Mouse (Mus musculus) neural tube, embryonic 11.5 days (tissue): ENCODE measurements around the gene Cdc26. TPM values are rescaled to one million over a fixed set of nuclear protein-coding genes. Genes with fewer than 3 reads are reported as not detected.

Experiments used
- ATAC-seq: fragments of 200-750 bp; cut with Nextera tagmentation; 2 replicates; pipeline ENCODE4 v1.8.0; 2017; ENCODE audit warnings: moderate number of reproducible peaks, mild to moderate bottlenecking, moderate TSS enrichment, moderate library complexity; ENCODE audit not compliant: insufficient read depth, low FRiP score, low TSS enrichment
- DNase-seq: peaks from one replicate; pipeline ENCODE4 v3.0.0-alpha.2; 2015; ENCODE audit warnings: low spot score
- H3K27ac ChIP-seq: fragments of 300-500 bp; sonication (generic); 2 replicates; pipeline ENCODE4 v1.5.1; 2014; ENCODE audit warnings: low read depth, mild to moderate bottlenecking, low read length
- H3K27me3 ChIP-seq: fragments of 300-500 bp; sonication (generic); 2 replicates; pipeline ENCODE4 v1.6.1; 2014; ENCODE audit warnings: mild to moderate bottlenecking, low read length, mixed read lengths; ENCODE audit not compliant: control insufficient read depth, insufficient read depth
- H3K36me3 ChIP-seq: fragments of 300-500 bp; sonication (generic); 2 replicates; pipeline ENCODE4 v1.6.1; 2014; ENCODE audit warnings: mild to moderate bottlenecking, low read length, moderate library complexity, mixed read lengths; ENCODE audit not compliant: control insufficient read depth, insufficient read depth
- H3K4me1 ChIP-seq: fragments of 300-500 bp; sonication (generic); 2 replicates; pipeline ENCODE4 v1.6.1; 2014; ENCODE audit warnings: low read length, mixed read lengths; ENCODE audit not compliant: control insufficient read depth, insufficient read depth
- H3K4me2 ChIP-seq: fragments of 300-500 bp; sonication (generic); 2 replicates; pipeline ENCODE4 v1.6.1; 2014; ENCODE audit warnings: low read depth, mild to moderate bottlenecking, moderate library complexity
- H3K4me3 ChIP-seq: fragments of 300-500 bp; sonication (generic); 2 replicates; pipeline ENCODE4 v1.5.1; 2014; ENCODE audit warnings: low read depth, low read length
- H3K9ac ChIP-seq: fragments of 300-500 bp; sonication (generic); 2 replicates; pipeline ENCODE4 v1.6.1; 2014; ENCODE audit warnings: mild to moderate bottlenecking, low read length
- H3K9me3 ChIP-seq: fragments of 300-500 bp; sonication (generic); 2 replicates; pipeline ENCODE4 v1.6.1; 2016; ENCODE audit warnings: low read length; ENCODE audit not compliant: control insufficient read depth
- WGBS: fragments of 180-500 bp; shearing (Covaris S2); extraction: QIAGEN DNeasy Blood & Tissue Kit; methylation state at CpG from one replicate; pipeline ENCODE4 v1.1.7; 2014; 5-methylcytosine and 5-hydroxymethylcytosine counted together
- polyA plus RNA-seq: library from polyadenylated mRNA; unstranded; fragments of >200 nt; fragmentation: Nextera tagmentation; extraction: Ambion mirVana; gene quantifications from 2 replicates; pipeline ENCODE4 v1.2.1, GENCODE M21; 2014

Gene Cdc26
- 161 and 170 TPM in 2 replicates for polyA plus RNA-seq

DNA sequence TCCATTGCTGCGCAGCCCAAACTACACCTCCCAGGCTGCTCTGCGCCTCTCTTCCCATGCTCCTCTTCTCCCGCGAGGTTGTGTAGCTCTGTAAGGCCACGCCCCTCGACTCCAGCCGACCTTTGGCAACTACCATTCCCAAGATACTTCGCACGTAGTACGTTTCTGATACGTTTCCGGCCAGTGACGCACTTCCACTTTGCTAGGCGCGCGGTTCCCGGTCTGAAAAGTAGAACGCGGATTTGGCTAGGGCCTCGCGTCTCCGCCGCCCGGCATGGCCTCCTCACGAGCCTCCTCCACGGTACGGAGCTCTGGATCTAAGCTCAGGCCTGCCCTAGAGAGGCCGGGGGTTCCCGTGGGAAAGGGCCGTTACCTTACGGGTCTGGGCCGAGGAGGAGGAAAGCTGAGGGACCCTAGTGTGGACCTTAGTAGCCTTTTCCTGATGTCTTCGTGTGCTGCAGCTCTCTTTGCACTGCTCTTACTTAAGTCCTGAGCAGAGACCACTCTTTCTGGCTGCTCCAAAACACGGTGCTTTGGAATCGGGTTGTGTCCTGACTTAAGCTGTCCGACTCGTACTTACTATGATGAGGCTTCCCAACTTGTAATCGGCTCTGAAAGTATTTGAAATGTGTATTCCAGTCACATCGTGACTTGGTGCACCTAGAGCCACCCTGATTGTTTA, at the start of gene Cdc26, which contains the start of gene Prpf4:
Cdc26 (minus strand) TSS at position 42 of the 682 bp plus-strand sequence.
Prpf4 (plus strand) TSS at position 197 of the 682 bp plus-strand sequence.
- Histone ChIP-seq H3K4me1 (no peaks in the 10 kb centered on the region; the same call in none of the 2 replicates), H3K27ac (peak within 1 kb of the TSS; percentile 73), H3K36me3 (0 out of 2 replicates have a peak, but pooled peaks cover 3% of the 10 kb centered on the region), H3K4me3 (peak within 1 kb of the TSS; percentile 78), H3K9ac (peak within 1 kb of the TSS; percentile 83), H3K27me3 (no peaks in the 10 kb centered on the region), H3K4me2 (peak within 1 kb of the TSS; percentile 62), H3K9me3 (no peaks in the 10 kb centered on the region)
- DNase-seq (peak; percentile 97), ATAC-seq (peak; percentile 99)
- under 1% methylated on average over 39 of the region's 39 CpGs for WGBS

- Histone ChIP-seq H3K4me1 (no peaks in the 10 kb centered on the region), H3K9me3 (no peaks in the 10 kb centered on the region), H3K27ac (no peak overlapping the region), H3K4me3 (no peak overlapping the region), H3K4me2 (no peak overlapping the region), H3K36me3 (no peaks in the 10 kb centered on the region), H3K9ac (no peak overlapping the region), H3K27me3 (no peaks in the 10 kb centered on the region)
- WGBS: 69% methylated on average over 5 of the region's 5 CpGs
- peak; percentile 40 for DNase-seq
- ATAC-seq: no peak
Measured at GRCm38 (mm10) chr4:62454995-62455394, 46.6 kb upstream of the Cdc26 start.

GRCm38 (mm10) chr4:62440986-62441385, 32.5 kb upstream of the Cdc26 start:
- Histone ChIP-seq H3K36me3 (no peaks in the 10 kb centered on the region), H3K4me3 (no peak overlapping the region), H3K4me1 (no peaks in the 10 kb centered on the region), H3K4me2 (no peak overlapping the region), H3K9ac (no peak overlapping the region), H3K27me3 (no peaks in the 10 kb centered on the region), H3K9me3 (no peaks in the 10 kb centered on the region), H3K27ac (no peak overlapping the region)
- DNase-seq (no peak), ATAC-seq (no peak)
- 82% methylated on average over 4 of the region's 4 CpGs for WGBS

GRCm38 (mm10) chr4:62440544-62440943, 32.1 kb upstream of the Cdc26 start:
- ATAC-seq (no peak), DNase-seq (no peak)
- no peak overlapping the region for H3K27ac ChIP-seq
- no peaks in the 10 kb centered on the region for H3K4me1 ChIP-seq
- WGBS: 78% methylated on average over 4 of the region's 4 CpGs
- H3K4me3 ChIP-seq: no peak overlapping the region
- no peak overlapping the region for H3K4me2 ChIP-seq
- H3K9ac ChIP-seq: no peak overlapping the region
- no peaks in the 10 kb centered on the region for H3K9me3 ChIP-seq
- H3K36me3 ChIP-seq: no peaks in the 10 kb centered on the region
- H3K27me3 ChIP-seq: no peaks in the 10 kb centered on the region

GRCm38 (mm10) chr4:62439793-62440192, 31.4 kb upstream of the Cdc26 start:
- Histone ChIP-seq H3K9me3 (no peaks in the 10 kb centered on the region), H3K27me3 (no peaks in the 10 kb centered on the region), H3K27ac (no peak overlapping the region), H3K4me1 (no peaks in the 10 kb centered on the region), H3K9ac (no peak overlapping the region), H3K4me3 (no peak overlapping the region), H3K36me3 (no peaks in the 10 kb centered on the region), H3K4me2 (no peak overlapping the region)
- ATAC-seq: no peak
- no peak for DNase-seq
- WGBS: 78% methylated on average over 4 of the region's 4 CpGs

- H3K36me3 ChIP-seq: no peaks in the 10 kb centered on the region
- WGBS: 87% methylated on average over 7 of the region's 7 CpGs
- H3K27me3 ChIP-seq: no peaks in the 10 kb centered on the region
- ATAC-seq (no peak), DNase-seq (no peak)
- no peak overlapping the region for H3K4me2 ChIP-seq
- no peaks in the 10 kb centered on the region for H3K9me3 ChIP-seq
- H3K4me1 ChIP-seq: no peaks in the 10 kb centered on the region
- no peak overlapping the region for H3K9ac ChIP-seq
- H3K4me3 ChIP-seq: no peak overlapping the region
- no peak overlapping the region for H3K27ac ChIP-seq
Measured at GRCm38 (mm10) chr4:62437871-62438270, 29.4 kb upstream of the Cdc26 start.

DNA sequence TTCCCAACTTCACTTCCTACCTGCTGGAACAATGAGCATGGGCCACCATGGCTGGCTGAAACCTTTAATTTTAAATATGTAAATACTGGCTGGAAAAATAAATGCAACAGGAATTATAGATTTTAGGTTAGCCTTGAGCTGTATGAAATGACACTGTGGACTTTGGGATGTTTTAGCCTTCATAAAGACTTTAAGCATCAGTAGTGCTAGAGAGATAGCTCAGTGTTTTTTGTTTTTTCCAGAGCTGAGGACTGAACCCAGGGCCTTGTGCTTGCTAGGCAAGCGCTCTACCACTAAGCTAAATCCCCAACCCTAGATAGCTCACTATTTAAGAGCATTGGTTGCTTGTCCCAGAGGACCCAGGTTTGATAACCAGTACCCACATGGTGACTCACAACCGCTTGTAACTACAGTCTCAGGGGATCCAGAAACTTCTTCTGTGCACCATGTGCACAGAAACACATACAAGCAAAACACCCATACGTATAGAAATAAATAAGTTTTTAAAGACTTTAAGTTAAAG, 28.9 kb upstream of the Cdc26 start:
- Histone ChIP-seq H3K4me3 (no peak overlapping the region), H3K27ac (no peak overlapping the region), H3K9ac (no peak overlapping the region), H3K4me1 (no peaks in the 10 kb centered on the region), H3K4me2 (no peak overlapping the region), H3K36me3 (no peaks in the 10 kb centered on the region), H3K27me3 (no peaks in the 10 kb centered on the region), H3K9me3 (no peaks in the 10 kb centered on the region)
- DNase-seq (no peak), ATAC-seq (no peak)
- 92% methylated on average over 3 of the region's 3 CpGs for WGBS

GRCm38 (mm10) chr4:62435081-62435480, 26.6 kb upstream of the Cdc26 start, which contains the start of gene Rnf183:
Rnf183 (minus strand) TSS chr4:62435252.
- Histone ChIP-seq H3K4me3 (no peak within 1 kb of the TSS), H3K4me1 (no peaks in the 10 kb centered on the region), H3K4me2 (no peak within 1 kb of the TSS), H3K27ac (no peak within 1 kb of the TSS), H3K9ac (no peak within 1 kb of the TSS), H3K27me3 (no peaks in the 10 kb centered on the region), H3K9me3 (no peaks in the 10 kb centered on the region), H3K36me3 (no peaks in the 10 kb centered on the region)
- 85% methylated on average over 6 of the region's 6 CpGs for WGBS
- ATAC-seq (no peak), DNase-seq (no peak)
